Mouse (Mus musculus): Measurements from ENCODE around the gene Upk3bl. TPM values are rescaled to one million over a fixed set of nuclear protein-coding genes. Genes with fewer than 3 reads are reported as not detected.
A peak's percentile ranks its signal among the peaks of the same experiment; 100 is the strongest.
"Not testable (repeated sequence)": the region's sequence is repeated elsewhere in the genome, so short reads cannot be mapped to it uniquely, and the experiment has no call there.

Upk3bl gene
- polyA plus RNA-seq, 1 experiment: not detected

DNA sequence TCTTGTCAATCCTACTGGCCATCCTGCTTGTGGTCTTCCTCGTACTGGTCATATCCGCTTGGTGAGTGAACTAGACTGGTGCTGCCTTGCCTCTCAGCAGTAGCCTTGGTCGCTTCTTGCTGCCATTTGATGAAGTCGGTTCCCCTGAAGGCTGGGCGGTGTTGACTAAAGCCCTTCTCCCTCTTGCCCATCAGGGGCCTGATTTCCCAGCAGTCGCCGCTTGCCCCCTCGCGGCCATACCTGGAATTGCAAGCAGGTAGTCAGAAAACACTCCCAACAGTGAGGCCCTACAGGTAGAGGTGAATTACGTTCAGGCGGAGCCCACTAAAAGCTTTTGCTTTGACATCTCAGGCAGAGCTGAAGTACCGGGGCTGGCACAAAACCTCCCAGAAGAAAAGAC is 7.3 kb downstream of the Upk3bl start:
- H3K27me3 ChIP-seq (ENCODE audit: control insufficient read depth, insufficient read depth, insufficient read length): no peaks in the 10 kb centered on the region
- TF ChIP-seq POLR2A (IDR thresholded peaks at IDR 0.05; ENCODE audit: insufficient read length, low read depth) (no peak), MYOG (IDR thresholded peaks at IDR 0.05; ENCODE audit: control insufficient read depth in 1 of 3, insufficient read depth in 1 of 3, insufficient read length in 2 of 3, low read depth in 2 of 3) (no peak), SRF (IDR thresholded peaks at IDR 0.05; ENCODE audit: control insufficient read depth, insufficient read length, low read depth) (no peak), POLR2AphosphoS2 (IDR thresholded peaks at IDR 0.05; ENCODE audit: insufficient read length, low read depth) (no peak), E2F4 (IDR thresholded peaks at IDR 0.05; ENCODE audit: insufficient read depth) (no peak), USF1 (IDR thresholded peaks at IDR 0.05; ENCODE audit: low read depth) (no peak), TCF12 (IDR thresholded peaks at IDR 0.05; ENCODE audit: insufficient read depth, poor library complexity, severe bottlenecking) (no peak), CEBPB (IDR thresholded peaks at IDR 0.05; ENCODE audit: insufficient read depth, poor library complexity, severe bottlenecking) (no peak), MYOD1 (IDR thresholded peaks at IDR 0.05; ENCODE audit: control insufficient read depth in 1 of 3, insufficient read length in 2 of 3, low read depth in 2 of 3) (no peak), REST (IDR thresholded peaks at IDR 0.05; ENCODE audit: insufficient read depth, insufficient read length) (no peak), MAX (IDR thresholded peaks at IDR 0.05; ENCODE audit: low read depth) (no peak), TCF3 (IDR thresholded peaks at IDR 0.05; ENCODE audit: insufficient read length, low read depth) (no peak)

DNA sequence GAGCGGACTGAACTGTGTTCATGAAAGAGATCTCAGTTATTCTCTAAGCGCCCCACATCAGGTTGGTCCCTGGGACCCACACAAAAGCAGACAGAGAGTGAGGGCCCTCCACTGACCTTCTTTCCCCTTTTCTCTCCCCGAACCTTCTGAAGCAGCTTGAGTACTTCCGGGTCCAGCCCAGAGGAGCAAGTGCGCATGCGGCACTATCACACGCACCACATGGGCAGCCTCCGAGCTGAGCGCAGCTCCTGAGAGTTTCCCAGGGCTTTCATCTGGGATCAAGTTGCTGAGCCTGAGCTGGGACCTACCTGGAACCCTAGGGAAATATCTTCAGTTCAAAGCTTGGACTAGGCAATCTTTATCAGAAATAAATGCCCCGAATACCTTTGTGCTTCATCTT is 9.6 kb downstream of the Upk3bl start:
- Histone ChIP-seq H3K27me3 (ENCODE audit: control insufficient read depth, insufficient read depth, insufficient read length) (no peaks in the 10 kb centered on the region), H3ac (ENCODE audit: control insufficient read depth, insufficient read length) (no peak overlapping the region), H3K4me2 (ENCODE audit: low read depth) (no peak overlapping the region), H3K36me3 (ENCODE audit: control insufficient read depth, insufficient read depth) (no peaks in the 10 kb centered on the region), H3K79me2 (ENCODE audit: control insufficient read depth, insufficient read depth) (no peaks in the 10 kb centered on the region), H3K4me3 (no peak overlapping the region)
- TF ChIP-seq MAX (IDR thresholded peaks at IDR 0.05; ENCODE audit: low read depth) (no peak), TCF3 (IDR thresholded peaks at IDR 0.05; ENCODE audit: insufficient read length, low read depth) (no peak), MYOG (IDR thresholded peaks at IDR 0.05; ENCODE audit: control insufficient read depth in 1 of 3, insufficient read depth in 1 of 3, insufficient read length in 2 of 3, low read depth in 2 of 3) (no peak), CEBPB (IDR thresholded peaks at IDR 0.05; ENCODE audit: insufficient read depth, poor library complexity, severe bottlenecking) (no peak), SRF (IDR thresholded peaks at IDR 0.05; ENCODE audit: control insufficient read depth, insufficient read length, low read depth) (no peak), USF1 (IDR thresholded peaks at IDR 0.05; ENCODE audit: low read depth) (no peak), TCF12 (IDR thresholded peaks at IDR 0.05; ENCODE audit: insufficient read depth, poor library complexity, severe bottlenecking) (no peak), POLR2AphosphoS2 (IDR thresholded peaks at IDR 0.05; ENCODE audit: insufficient read length, low read depth) (no peak), REST (IDR thresholded peaks at IDR 0.05; ENCODE audit: insufficient read depth, insufficient read length) (no peak), POLR2A (IDR thresholded peaks at IDR 0.05; ENCODE audit: insufficient read length, low read depth) (no peak), MYOD1 (IDR thresholded peaks at IDR 0.05; ENCODE audit: control insufficient read depth in 1 of 3, insufficient read length in 2 of 3, low read depth in 2 of 3) (no peak), E2F4 (IDR thresholded peaks at IDR 0.05; ENCODE audit: insufficient read depth) (no peak)

More for the DNA sequence above, 7.3 kb downstream of the Upk3bl start:
- Histone ChIP-seq H3K4me3 (no peak overlapping the region), H3K36me3 (ENCODE audit: control insufficient read depth, insufficient read depth) (no peaks in the 10 kb centered on the region), H3K4me2 (ENCODE audit: low read depth) (no peak overlapping the region), H3K79me2 (ENCODE audit: control insufficient read depth, insufficient read depth) (no peaks in the 10 kb centered on the region), H3ac (ENCODE audit: control insufficient read depth, insufficient read length) (no peak overlapping the region)

DNA sequence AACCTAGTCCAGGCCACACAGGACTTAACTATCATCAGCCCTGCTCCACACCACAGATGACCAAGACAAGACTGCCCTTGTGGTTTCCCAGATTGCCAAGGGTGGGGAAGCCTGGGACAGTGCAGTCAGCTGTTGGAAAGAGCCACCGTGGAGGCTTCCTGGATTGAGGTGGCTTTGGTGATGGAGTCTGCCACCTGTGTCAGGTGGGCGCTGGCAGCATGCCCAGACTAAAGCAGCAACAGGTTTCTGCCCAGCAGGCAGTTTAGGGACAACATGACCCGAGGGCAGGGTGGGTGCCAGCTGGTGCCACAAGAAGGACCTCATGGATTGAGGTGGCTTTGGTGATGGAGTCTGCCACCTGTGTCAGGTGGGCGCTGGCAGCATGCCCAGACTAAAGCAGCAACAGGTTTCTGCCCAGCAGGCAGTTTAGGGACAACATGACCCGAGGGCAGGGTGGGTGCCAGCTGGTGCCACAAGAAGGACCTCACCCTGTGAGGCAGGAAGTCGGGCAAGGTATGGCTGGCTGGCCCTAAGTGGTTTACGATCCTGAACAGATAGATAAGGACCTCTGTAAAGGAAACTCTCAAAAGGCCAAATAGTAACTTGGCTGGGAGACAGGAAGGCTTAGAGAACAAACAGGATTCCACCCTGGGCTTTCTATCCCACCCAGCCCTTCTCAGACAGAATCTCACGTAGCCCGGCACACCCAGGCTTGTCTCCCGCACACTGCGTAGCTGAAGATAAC is 12.3 kb downstream of the Upk3bl start:
- H3K79me2 ChIP-seq (ENCODE audit: control insufficient read depth, insufficient read depth); H3K4me3 ChIP-seq; H3K4me2 ChIP-seq (ENCODE audit: low read depth); H3ac ChIP-seq (ENCODE audit: control insufficient read depth, insufficient read length); H3K36me3 ChIP-seq (ENCODE audit: control insufficient read depth, insufficient read depth); H3K27me3 ChIP-seq (ENCODE audit: control insufficient read depth, insufficient read depth, insufficient read length): not testable (repeated sequence)

DNA sequence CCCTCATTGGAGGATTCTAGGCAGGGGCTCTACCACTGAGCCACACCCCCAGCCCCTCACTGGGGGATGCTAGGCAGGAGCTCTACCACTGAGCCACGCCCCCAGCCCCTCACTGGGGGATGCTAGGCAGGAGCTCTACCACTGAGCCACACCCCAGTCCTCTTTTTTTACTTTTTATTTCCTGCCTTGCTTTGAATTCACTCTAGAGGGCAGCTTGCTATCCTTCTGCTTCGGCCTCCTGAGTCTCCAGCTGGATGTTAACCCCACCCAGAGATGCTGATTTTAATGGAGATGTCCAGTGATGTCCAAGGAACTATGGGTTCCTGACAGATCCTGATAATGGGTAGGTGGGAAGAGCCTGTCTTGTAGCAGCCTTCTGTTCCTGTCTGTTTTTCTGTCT is 15.1 kb downstream of the Upk3bl start:
- Histone ChIP-seq H3K4me3 (no peak overlapping the region), H3K79me2 (ENCODE audit: control insufficient read depth, insufficient read depth) (no peaks in the 10 kb centered on the region), H3K4me2 (ENCODE audit: low read depth) (peak overlapping the region; percentile 25), H3ac (ENCODE audit: control insufficient read depth, insufficient read length) (no peak overlapping the region), H3K27me3 (ENCODE audit: control insufficient read depth, insufficient read depth, insufficient read length) (no peaks in the 10 kb centered on the region), H3K36me3 (ENCODE audit: control insufficient read depth, insufficient read depth) (no peaks in the 10 kb centered on the region)
- TF ChIP-seq E2F4 (IDR thresholded peaks at IDR 0.05; ENCODE audit: insufficient read depth) (no peak), MYOD1 (IDR thresholded peaks at IDR 0.05; ENCODE audit: control insufficient read depth in 1 of 3, insufficient read length in 2 of 3, low read depth in 2 of 3) (peak in 1 of 3 experiments; percentile 27)

DNA sequence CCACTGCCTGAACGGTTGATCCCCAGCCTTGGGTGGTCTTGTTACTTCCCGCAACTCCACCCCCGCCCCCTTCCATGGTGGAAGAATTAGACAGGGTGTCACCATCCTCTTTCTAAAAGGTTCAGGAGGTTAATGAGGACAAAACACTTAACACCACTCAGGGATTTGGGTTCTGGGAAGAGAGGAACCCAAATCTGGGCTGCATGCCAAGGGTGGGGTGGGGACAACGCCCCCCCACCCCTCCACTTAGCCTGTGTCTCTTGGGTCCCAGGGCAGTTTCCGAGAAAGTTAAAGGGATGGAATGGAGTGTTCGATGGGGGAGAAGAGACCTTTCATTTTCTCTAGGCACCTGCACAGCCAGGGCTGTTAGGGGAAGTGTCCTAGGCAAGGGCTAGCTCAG is 18.8 kb downstream of the Upk3bl start:
- Histone ChIP-seq H3K4me3 (no peak overlapping the region), H3K4me2 (ENCODE audit: low read depth) (no peak overlapping the region), H3ac (ENCODE audit: control insufficient read depth, insufficient read length) (no peak overlapping the region), H3K79me2 (ENCODE audit: control insufficient read depth, insufficient read depth) (no peaks in the 10 kb centered on the region), H3K27me3 (ENCODE audit: control insufficient read depth, insufficient read depth, insufficient read length) (no peaks in the 10 kb centered on the region), H3K36me3 (ENCODE audit: control insufficient read depth, insufficient read depth) (no peaks in the 10 kb centered on the region)
- TF ChIP-seq CEBPB (IDR thresholded peaks at IDR 0.05; ENCODE audit: insufficient read depth, poor library complexity, severe bottlenecking) (no peak), MYOD1 (IDR thresholded peaks at IDR 0.05; ENCODE audit: control insufficient read depth in 1 of 3, insufficient read length in 2 of 3, low read depth in 2 of 3) (no peak), TCF12 (IDR thresholded peaks at IDR 0.05; ENCODE audit: insufficient read depth, poor library complexity, severe bottlenecking) (no peak)
